Mouse (Mus musculus) spleen, embryonic (tissue): ENCODE measurements around the gene Muc1.

Experiments used
- CTCF ChIA-PET: fragments of 350-600 bp; sonication (Branson Sonifier 250); formaldehyde crosslinking; loops from one replicate; lab custom pipeline; 2022; lab: Charles Lee

Muc1 gene

GRCm38 (mm10) chr3:89262417-89262816 lies 33.6 kb downstream of the Muc1 start:
- CTCF ChIA-PET = interaction anchor here (0.7 kb wide), 1 partner anchor 70 kb away, joined by 6 read pairs; no protein-coding TSS in a partner anchor

GRCm38 (mm10) chr3:89266439-89266893 lies 37.6 kb downstream of the Muc1 start:
- CTCF ChIA-PET = interaction anchor here (0.5 to 1.2 kb wide), 4 partner anchors 15 to 716 kb away, joined by 3 to 6 read pairs (median 4); no protein-coding TSS in a partner anchor

GRCm38 (mm10) chr3:89268916-89269315 lies 40.1 kb downstream of the Muc1 start:
- CTCF ChIA-PET = no interaction called here

GRCm38 (mm10) chr3:89270051-89270755 lies 41.3 kb downstream of the Muc1 start, which contains the start of gene Slc50a1:
Gene Slc50a1 (minus strand): TSS chr3:89270570.
- CTCF ChIA-PET = interaction anchor here (0.6 to 1.3 kb wide), 3 partner anchors 19 to 49 kb away, joined by 3 to 7 read pairs (median 4); no protein-coding TSS in a partner anchor

- CTCF ChIA-PET = interaction anchor here (1.0 to 1.3 kb wide), 2 partner anchors 20 to 28 kb away, joined by 3 to 4 read pairs; no protein-coding TSS in a partner anchor
Measured at GRCm38 (mm10) chr3:89270891-89271290, 42.0 kb downstream of the Muc1 start.

GRCm38 (mm10) chr3:89271760-89272159 lies 42.9 kb downstream of the Muc1 start:
- CTCF ChIA-PET = interaction anchor here (1.3 kb wide), 1 partner anchor 27 kb away, joined by 4 read pairs; no protein-coding TSS in a partner anchor

- CTCF ChIA-PET = no interaction called here
Measured at GRCm38 (mm10) chr3:89276061-89276460, 47.2 kb downstream of the Muc1 start.

- CTCF ChIA-PET = no interaction called here
Measured at GRCm38 (mm10) chr3:89277281-89278021, 48.6 kb downstream of the Muc1 start.

- CTCF ChIA-PET = no interaction called here
Measured at GRCm38 (mm10) chr3:89278107-89278506, 49.2 kb downstream of the Muc1 start.

- CTCF ChIA-PET = no interaction called here
Measured at GRCm38 (mm10) chr3:89278643-89279042, 49.8 kb downstream of the Muc1 start.

- CTCF ChIA-PET = interaction anchor here (0.7 kb wide), 1 partner anchor 320 kb away, joined by 3 read pairs; no protein-coding TSS in a partner anchor
Measured at GRCm38 (mm10) chr3:89279153-89279890, 50.5 kb downstream of the Muc1 start.

- CTCF ChIA-PET = interaction anchor here (0.7 to 1.1 kb wide), 2 partner anchors 34 to 319 kb away, joined by 3 to 5 read pairs; partner anchors contain the start of genes Krtcap2 and Trim46
Measured at GRCm38 (mm10) chr3:89280050-89280605, 51.3 kb downstream of the Muc1 start.

- CTCF ChIA-PET = interaction anchor here (0.8 to 2.1 kb wide), 4 partner anchors 14 to 70 kb away, joined by 3 to 12 read pairs (median 4); partner anchors contain the start of genes Krtcap2 and Trim46
Measured at GRCm38 (mm10) chr3:89280606-89281511, 52.0 kb downstream of the Muc1 start, which contains the start of gene Efna1. Gene Efna1 (minus strand): TSS chr3:89281142.

GRCm38 (mm10) chr3:89281579-89282290 lies 52.9 kb downstream of the Muc1 start:
- CTCF ChIA-PET = interaction anchor here (0.7 to 2.1 kb wide), 3 partner anchors 15 to 38 kb away, joined by 3 to 12 read pairs (median 3); no protein-coding TSS in a partner anchor

GRCm38 (mm10) chr3:89282291-89282643 lies 53.4 kb downstream of the Muc1 start:
- CTCF ChIA-PET = interaction anchor here (0.7 to 2.1 kb wide), 4 partner anchors 15 to 1114 kb away, joined by 3 to 12 read pairs (median 4); no protein-coding TSS in a partner anchor
